Mouse (Mus musculus) brain, embryonic 14.5 days (tissue): Measurements from ENCODE around the gene Klra2.

Experiments used
- CTCF ChIP-seq: fragments of 200-500 bp; IDR thresholded peaks from 2 replicates; pipeline ENCODE4 v1.5.1; 2012; ENCODE audit warnings: inconsistent platforms, mild to moderate bottlenecking, moderate library complexity, borderline replicate concordance; ENCODE audit not compliant: insufficient read depth, insufficient read length; ENCODE audit errors: extremely low read depth
- POLR2A ChIP-seq: fragments of 200-500 bp; IDR thresholded peaks from 2 replicates; pipeline ENCODE4 v1.6.1; 2012; ENCODE audit warnings: mild to moderate bottlenecking, inconsistent platforms, borderline replicate concordance; ENCODE audit not compliant: poor library complexity, insufficient read depth, insufficient read length, severe bottlenecking; ENCODE audit errors: extremely low read depth

DNA sequence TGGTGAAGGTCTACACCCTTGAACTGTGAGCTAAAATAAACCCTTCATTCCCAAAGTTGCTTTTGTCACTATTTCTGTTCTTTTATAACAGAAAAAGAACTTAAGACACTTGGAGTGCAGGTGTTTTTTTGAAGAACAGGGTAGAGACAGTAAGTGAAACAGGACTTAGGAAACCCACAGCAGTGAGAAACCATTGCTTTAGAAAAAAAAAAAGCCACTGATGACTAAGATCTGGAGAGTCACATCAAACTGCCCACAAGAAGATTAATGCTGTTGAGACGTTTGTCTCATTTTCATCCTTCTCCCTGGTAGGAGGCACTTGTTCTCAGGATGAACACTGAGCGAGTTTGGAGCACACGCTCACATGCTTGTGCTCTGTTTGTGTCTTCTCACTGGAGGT, 14.8 kb upstream of the Klra2 start:
- TF ChIP-seq CTCF (no peak), POLR2A (no peak)
